Mouse (Mus musculus) erythroblast, embryonic 14.5 days (primary cell): ENCODE data around the gene Cdk6.
"Not testable (repeated sequence)": the region's sequence is repeated elsewhere in the genome, so short reads cannot be mapped to it uniquely, and the experiment has no call there.

Experiments
- GATA1 ChIP-seq: IDR thresholded peaks from 2 replicates; pipeline ENCODE4 v1.6.1; 2012; ENCODE audit warnings: low read length, inconsistent platforms, mixed read lengths
- TAL1 ChIP-seq: IDR thresholded peaks from 3 replicates; pipeline ENCODE4 v1.6.1; 2012; ENCODE audit warnings: low read length, inconsistent platforms, mixed read lengths

GRCm38 (mm10) chr5:3451233-3451632 lies 109.9 kb downstream of the Cdk6 start:
- not testable (repeated sequence) for TF ChIP-seq TAL1, GATA1
